Mouse (Mus musculus): ENCODE measurements around the gene Chrna9. TPM values are rescaled to one million over a fixed set of nuclear protein-coding genes. Genes with fewer than 3 reads are reported as not detected.

The Chrna9 gene
- polyA plus RNA-seq, 1 experiment from 2014 or later, result not detected

DNA sequence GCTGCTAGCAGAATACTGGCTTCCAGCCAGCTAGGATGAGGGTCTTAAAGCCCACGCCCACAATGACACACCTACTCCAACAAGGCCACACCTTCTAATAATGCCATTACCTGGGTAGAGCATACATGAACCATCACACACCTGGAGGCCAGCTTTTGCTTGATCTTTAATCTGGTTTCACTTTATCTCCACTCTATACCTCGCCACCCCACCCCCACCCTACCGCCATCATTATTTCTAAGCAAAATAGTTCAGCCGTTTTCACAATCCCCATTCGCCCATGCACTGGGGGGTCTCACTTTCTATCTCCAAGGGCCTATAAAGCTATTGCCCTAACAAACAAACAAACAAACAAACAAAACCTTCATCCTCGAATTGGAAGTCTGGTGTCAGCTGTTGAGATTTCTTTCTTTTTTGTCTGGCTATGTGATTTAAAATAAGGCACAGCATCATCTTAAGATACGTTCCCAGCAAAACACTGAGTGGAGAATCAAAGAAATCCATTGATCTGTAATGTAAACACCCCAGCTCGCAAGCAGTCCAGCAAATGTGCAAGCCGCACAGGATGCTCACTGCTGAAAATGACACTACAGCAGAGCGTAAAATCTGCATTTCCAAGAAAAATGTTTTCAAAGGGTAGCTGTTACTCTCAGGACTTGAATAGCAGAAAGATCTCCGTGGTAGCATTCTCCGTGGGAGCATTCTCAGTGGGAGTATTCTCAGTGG, 13.9 kb upstream of the Chrna9 start:
- no peak overlapping the region for H3K4me2 ChIP-seq (replicated peaks)
- no peak overlapping the region for H3K9ac ChIP-seq
- peaks cover 12% of the 10 kb centered on the region for H3K4me1 ChIP-seq
- no peaks in the 10 kb centered on the region for H3K36me3 ChIP-seq
- WGBS, result 80% methylated on average over 12 of the region's 12 CpGs
- no peaks in the 10 kb centered on the region for H3K9me3 ChIP-seq
- H3K27ac ChIP-seq, result no peak overlapping the region
- no peaks in the 10 kb centered on the region for H3K27me3 ChIP-seq (replicated peaks)
- H3K4me3 ChIP-seq, result no peak overlapping the region
- no peak for ATAC-seq (ENCODE audit: low FRiP score, low read depth)

- Histone ChIP-seq H3K4me1 (peaks cover 12% of the 10 kb centered on the region), H3K9me3 (no peaks in the 10 kb centered on the region), H3K4me2 (replicated peaks) (no peak overlapping the region), H3K36me3 (no peaks in the 10 kb centered on the region), H3K4me3 (no peak overlapping the region), H3K9ac (no peak overlapping the region), H3K27ac (no peak overlapping the region), H3K27me3 (replicated peaks) (no peaks in the 10 kb centered on the region)
- 77% methylated on average over 9 of the region's 9 CpGs for WGBS
- no peak for ATAC-seq (ENCODE audit: low FRiP score, low read depth)
Observed at GRCm38 (mm10) chr5:65921477-65922138, 13.1 kb upstream of the Chrna9 start.

GRCm38 (mm10) chr5:65926666-65927065, 8.1 kb upstream of the Chrna9 start:
- WGBS, result 84% methylated on average over 6 of the region's 6 CpGs
- Histone ChIP-seq H3K4me2 (replicated peaks) (no peak overlapping the region), H3K36me3 (no peaks in the 10 kb centered on the region), H3K9ac (no peak overlapping the region), H3K4me1 (no peaks in the 10 kb centered on the region), H3K27me3 (replicated peaks) (no peaks in the 10 kb centered on the region), H3K9me3 (no peaks in the 10 kb centered on the region), H3K27ac (no peak overlapping the region), H3K4me3 (no peak overlapping the region)
- no peak for ATAC-seq (ENCODE audit: low FRiP score, low read depth)

- ATAC-seq (ENCODE audit: low FRiP score, low read depth), result no peak
- Histone ChIP-seq H3K9me3 (no peaks in the 10 kb centered on the region), H3K27ac (no peak overlapping the region), H3K4me3 (no peak overlapping the region), H3K4me1 (no peaks in the 10 kb centered on the region), H3K4me2 (replicated peaks) (no peak overlapping the region), H3K9ac (no peak overlapping the region), H3K36me3 (no peaks in the 10 kb centered on the region), H3K27me3 (replicated peaks) (no peaks in the 10 kb centered on the region)
- 80% methylated on average over 7 of the region's 7 CpGs for WGBS
Observed at GRCm38 (mm10) chr5:65929162-65929561, 5.6 kb upstream of the Chrna9 start.

- H3K4me1 ChIP-seq, result no peaks in the 10 kb centered on the region
- no peak overlapping the region for H3K4me3 ChIP-seq
- H3K9ac ChIP-seq, result no peak overlapping the region
- no peak overlapping the region for H3K4me2 ChIP-seq (replicated peaks)
- WGBS, result 83% methylated on average over 4 of the region's 4 CpGs
- H3K27me3 ChIP-seq (replicated peaks), result no peaks in the 10 kb centered on the region
- no peaks in the 10 kb centered on the region for H3K36me3 ChIP-seq
- ATAC-seq (ENCODE audit: low FRiP score, low read depth), result no peak
- no peak overlapping the region for H3K27ac ChIP-seq
- H3K9me3 ChIP-seq, result no peaks in the 10 kb centered on the region
Observed at GRCm38 (mm10) chr5:65930171-65930570, 4.5 kb upstream of the Chrna9 start.

DNA sequence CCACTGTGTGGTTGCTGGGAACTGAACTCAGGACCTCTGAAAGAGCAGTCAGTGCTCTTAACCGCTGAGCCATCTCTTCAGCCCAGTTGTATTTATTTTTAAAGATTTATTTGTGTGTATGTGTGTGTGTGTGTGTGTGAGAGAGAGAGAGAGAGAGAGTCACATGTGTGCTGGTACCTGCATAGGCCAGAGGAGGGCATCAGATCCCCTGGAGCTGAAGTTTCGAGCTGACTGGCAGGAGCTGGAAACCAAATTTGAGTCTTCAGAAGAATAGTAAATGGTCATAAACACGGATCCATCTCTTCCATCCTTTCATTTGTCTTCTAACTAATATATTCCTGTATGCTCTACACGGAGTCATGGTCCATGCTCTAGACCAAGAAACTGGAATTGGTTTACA, 1.5 kb upstream of the Chrna9 start:
- H3K4me3 ChIP-seq, result no peak overlapping the region
- no peak overlapping the region for H3K4me2 ChIP-seq (replicated peaks)
- H3K27ac ChIP-seq, result no peak overlapping the region
- no peaks in the 10 kb centered on the region for H3K9me3 ChIP-seq
- H3K9ac ChIP-seq, result no peak overlapping the region
- ATAC-seq (ENCODE audit: low FRiP score, low read depth), result no peak
- WGBS, result 90% methylated on average over 4 of the region's 4 CpGs
- no peaks in the 10 kb centered on the region for H3K27me3 ChIP-seq (replicated peaks)
- H3K36me3 ChIP-seq, result no peaks in the 10 kb centered on the region
- no peaks in the 10 kb centered on the region for H3K4me1 ChIP-seq

DNA sequence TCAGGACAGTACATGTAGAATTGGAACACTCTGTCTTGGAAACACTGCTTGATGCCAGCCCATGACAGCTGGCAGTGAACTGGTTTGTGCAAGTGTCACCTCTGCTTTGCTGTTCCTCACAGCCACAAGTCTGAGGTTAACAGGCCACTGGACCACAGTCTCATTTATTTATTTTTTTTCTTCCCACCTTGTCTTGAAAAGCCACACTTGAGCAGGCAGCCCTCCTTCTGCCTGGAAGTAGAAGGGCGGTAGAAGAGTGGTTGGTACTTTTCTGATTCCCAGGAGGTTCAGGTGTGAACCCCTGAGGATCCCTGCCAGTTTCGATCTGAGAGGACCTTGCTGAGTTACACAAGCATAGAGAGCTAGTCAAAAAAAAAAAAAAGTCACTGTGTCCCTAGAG, 957 bp upstream of the Chrna9 start:
- no peaks in the 10 kb centered on the region for H3K9me3 ChIP-seq
- no peak overlapping the region for H3K4me2 ChIP-seq (replicated peaks)
- H3K4me1 ChIP-seq, result no peaks in the 10 kb centered on the region
- H3K27me3 ChIP-seq (replicated peaks), result no peaks in the 10 kb centered on the region
- no peaks in the 10 kb centered on the region for H3K36me3 ChIP-seq
- no peak overlapping the region for H3K27ac ChIP-seq
- no peak overlapping the region for H3K4me3 ChIP-seq
- no peak for ATAC-seq (ENCODE audit: low FRiP score, low read depth)
- WGBS, result 85% methylated on average over 2 of the region's 2 CpGs
- no peak overlapping the region for H3K9ac ChIP-seq

DNA sequence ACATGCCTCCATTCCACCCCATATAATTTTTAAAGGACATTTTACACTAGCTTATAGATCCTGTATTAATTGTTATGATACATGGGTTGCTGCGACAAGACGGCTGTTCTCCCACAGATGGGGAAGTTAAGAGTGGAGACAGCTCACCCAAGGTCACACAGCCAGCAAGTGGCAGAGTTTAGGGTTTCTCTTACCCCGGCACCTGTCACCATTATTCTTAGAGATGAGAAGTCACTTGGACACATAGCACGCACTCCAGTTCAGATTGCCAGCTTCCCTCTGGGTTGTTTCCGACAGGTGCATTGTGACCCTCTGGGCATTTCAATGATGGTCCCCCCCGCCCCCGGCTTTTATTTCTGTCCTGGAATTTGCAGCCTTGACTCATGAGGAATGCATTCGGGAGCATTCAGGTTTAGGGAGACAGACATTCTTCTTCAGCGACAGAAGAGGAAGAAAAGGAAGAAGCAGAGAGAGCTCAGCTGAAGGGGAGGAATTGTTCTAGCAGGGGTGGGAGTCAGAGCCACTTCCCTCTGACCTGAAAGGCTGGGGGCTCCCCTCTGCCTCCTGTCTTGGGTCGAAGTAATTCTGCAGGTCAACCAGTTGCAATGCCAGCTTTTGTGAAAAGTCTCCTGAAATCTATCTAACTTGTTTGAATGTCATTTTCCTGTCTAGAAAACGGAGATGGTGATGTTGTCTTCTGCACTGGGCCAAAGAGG, 2.4 kb downstream of the Chrna9 start:
- Histone ChIP-seq H3K4me1 (no peaks in the 10 kb centered on the region), H3K9ac (no peak overlapping the region), H3K27me3 (replicated peaks) (no peaks in the 10 kb centered on the region), H3K4me2 (replicated peaks) (no peak overlapping the region), H3K9me3 (no peaks in the 10 kb centered on the region), H3K4me3 (no peak overlapping the region), H3K27ac (no peak overlapping the region), H3K36me3 (no peaks in the 10 kb centered on the region)
- no peak for ATAC-seq (ENCODE audit: low FRiP score, low read depth)
- WGBS, result 72% methylated on average over 11 of the region's 11 CpGs

GRCm38 (mm10) chr5:65937998-65938715, 3.4 kb downstream of the Chrna9 start:
- no peaks in the 10 kb centered on the region for H3K36me3 ChIP-seq

DNA sequence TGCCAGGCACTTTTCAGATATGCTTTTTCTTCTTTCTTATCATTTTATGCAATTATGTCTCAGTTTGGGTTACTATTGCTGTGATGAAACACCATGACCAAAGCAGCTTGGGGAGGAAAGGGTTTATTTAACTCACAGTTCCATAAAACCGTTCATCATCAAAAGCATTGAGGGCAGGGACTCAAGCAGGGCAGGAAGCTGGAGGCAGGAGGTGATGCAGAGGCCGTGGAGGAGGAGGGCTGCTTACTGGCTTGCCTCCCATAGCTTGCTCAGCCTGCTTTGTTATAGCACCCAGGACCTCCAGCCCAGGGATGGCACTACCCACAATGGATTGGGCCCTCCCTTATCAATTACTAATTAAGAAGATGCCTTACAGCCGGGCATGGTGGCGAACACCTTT, 6.4 kb downstream of the Chrna9 start:
- no peak overlapping the region for H3K4me3 ChIP-seq
- H3K27me3 ChIP-seq (replicated peaks), result no peaks in the 10 kb centered on the region
- H3K4me2 ChIP-seq (replicated peaks), result no peak overlapping the region
- 71% methylated on average over 4 of the region's 4 CpGs for WGBS
- ATAC-seq (ENCODE audit: low FRiP score, low read depth), result no peak
- no peaks in the 10 kb centered on the region for H3K4me1 ChIP-seq
- no peaks in the 10 kb centered on the region for H3K36me3 ChIP-seq
- no peak overlapping the region for H3K27ac ChIP-seq
- H3K9me3 ChIP-seq, result no peaks in the 10 kb centered on the region
- no peak overlapping the region for H3K9ac ChIP-seq

More at GRCm38 (mm10) chr5:65937998-65938715, 3.4 kb downstream of the Chrna9 start:
- 62% methylated on average over 9 of the region's 9 CpGs for WGBS
- Histone ChIP-seq H3K4me3 (no peak overlapping the region), H3K4me1 (no peaks in the 10 kb centered on the region), H3K4me2 (replicated peaks) (no peak overlapping the region), H3K9ac (no peak overlapping the region), H3K9me3 (no peaks in the 10 kb centered on the region), H3K27me3 (replicated peaks) (no peaks in the 10 kb centered on the region), H3K27ac (no peak overlapping the region)
- ATAC-seq (ENCODE audit: low FRiP score, low read depth), result 0 out of 2 replicates have a peak, but pooled peaks have one; percentile 41

DNA sequence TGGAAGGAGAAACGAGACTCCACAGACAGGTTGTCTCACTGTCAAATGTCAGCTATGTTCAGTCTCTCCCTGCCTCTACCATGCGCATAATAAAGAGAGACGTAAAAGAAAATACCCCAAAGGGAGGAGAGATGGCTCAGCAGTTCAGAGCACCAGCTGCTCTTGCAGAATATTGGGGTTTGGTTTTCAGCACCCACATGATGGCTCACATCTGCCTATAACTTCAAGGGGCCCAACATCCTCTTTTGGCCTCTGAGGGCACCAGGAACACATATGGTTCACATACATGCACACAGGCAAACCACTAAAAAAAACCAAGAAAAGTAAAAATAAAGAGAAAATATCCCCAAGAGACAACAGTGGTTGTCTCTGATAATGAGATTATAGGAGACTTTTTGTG, 15.1 kb downstream of the Chrna9 start:
- Histone ChIP-seq H3K9me3 (no peaks in the 10 kb centered on the region), H3K9ac (no peak overlapping the region), H3K4me2 (replicated peaks) (no peak overlapping the region), H3K4me3 (no peak overlapping the region), H3K27ac (no peak overlapping the region; the same call in 1 of the 2 replicates), H3K4me1 (peaks cover 11% of the 10 kb centered on the region), H3K27me3 (replicated peaks) (no peaks in the 10 kb centered on the region), H3K36me3 (no peaks in the 10 kb centered on the region)
- WGBS, result 25% methylated on average over 3 of the region's 3 CpGs
- no peak for ATAC-seq (ENCODE audit: low FRiP score, low read depth)

- 20% methylated on average over 6 of the region's 6 CpGs for WGBS
- peak; percentile 82 for ATAC-seq (ENCODE audit: low FRiP score, low read depth)
- Histone ChIP-seq H3K9me3 (no peaks in the 10 kb centered on the region), H3K4me1 (peaks cover 15% of the 10 kb centered on the region), H3K27ac (peak overlapping the region; percentile 80; the same call in 1 of the 2 replicates), H3K4me3 (no peak overlapping the region), H3K9ac (no peak overlapping the region), H3K4me2 (replicated peaks) (peak overlapping the region; percentile 51), H3K27me3 (replicated peaks) (no peaks in the 10 kb centered on the region), H3K36me3 (no peaks in the 10 kb centered on the region)
Observed at GRCm38 (mm10) chr5:65950236-65950635, 15.5 kb downstream of the Chrna9 start.

Measured in neural tube, embryonic 12.5 days (tissue).